Mouse (Mus musculus) heart, adult 2 months (tissue): ENCODE measurements around the gene Gm17455.

Source experiments
- CTCF ChIP-seq: fragments of 200-600 bp; IDR thresholded peaks from 2 replicates; pipeline ENCODE4 v1.8.1; 2022; ENCODE audit warnings: antibody characterized with exemption, mild to moderate bottlenecking, moderate library complexity
- EP300 ChIP-seq: fragments of 200-500 bp; IDR thresholded peaks from 2 replicates; pipeline ENCODE4 v1.6.1; 2011; ENCODE audit warnings: low read depth, low read length, control low read depth; ENCODE audit not compliant: insufficient read depth

- no peak for TF ChIP-seq CTCF
- TF ChIP-seq EP300 = 0 out of 2 replicates have a peak, but pooled peaks have one; percentile 8
Observed at GRCm38 (mm10) chr10:60351761-60352455, 47.6 kb upstream of the Gm17455 start.
